ENCODE assay signal across 8 mouse cellular contexts in genomic region chr9:42208463-42208862, GRCm38 (mm10). TPM values are rescaled to one million over a fixed set of nuclear protein-coding genes. Genes with fewer than 3 reads are reported as not detected.
DNase-seq lines count a peak whose midpoint lies in the region; ATAC-seq lines count a peak whose summit lies in the region.

No protein-coding gene starts in this region.

- H3K27me3 ChIP-seq in kidney, embryonic 14.5 days (ENCODE audit: control insufficient read depth, insufficient read depth, low read length), result no peaks in the 10 kb centered on the region

- H3K4me1 ChIP-seq in kidney, embryonic 14.5 days (ENCODE audit: control insufficient read depth, insufficient read depth, low read length), result peaks cover 11% of the 10 kb centered on the region; the same call in 1 of the 2 replicates

- no peak overlapping the region for H3K27ac ChIP-seq in kidney, embryonic 14.5 days (ENCODE audit: low read depth, low read length)

- H3K9ac ChIP-seq in kidney, embryonic 14.5 days (ENCODE audit: low read depth, low read length), result no peak overlapping the region

- peak; percentile 63 for DNase-seq in kidney, adult 11 months
- peak; percentile 75 for DNase-seq in cerebellum, adult 11-12 months
- DNase-seq in gastrocnemius, postnatal 10 days, result peak; percentile 42
- peak; percentile 22 for DNase-seq in layer of hippocampus, adult 9-11 months
- peak; percentile 50 for DNase-seq in retina, embryonic 14.5 days (ENCODE audit: low spot score)
- no peak for DNase-seq in urinary bladder, postnatal 10 days (ENCODE audit: low spot score)

- H3K9me3 ChIP-seq in kidney, embryonic 14.5 days (ENCODE audit: control insufficient read depth, low read length), result no peaks in the 10 kb centered on the region

- no peak overlapping the region for H3K4me3 ChIP-seq in kidney, embryonic 14.5 days (ENCODE audit: low read length)

- ATAC-seq in kidney, embryonic 14.5 days (ENCODE audit: low FRiP score, low TSS enrichment), result no peak
- ATAC-seq in CD4-positive, CD25-positive, alpha-beta regulatory T cell, adult 4 months, result peak; percentile 80

- H3K36me3 ChIP-seq in kidney, embryonic 14.5 days (ENCODE audit: control insufficient read depth, insufficient read depth, low read length), result no peaks in the 10 kb centered on the region

- no peak overlapping the region for H3K4me2 ChIP-seq in kidney, embryonic 14.5 days (replicated peaks; ENCODE audit: low read depth, low read length)

- 26% methylated on average over 5 of the region's 5 CpGs for WGBS in kidney, embryonic 14.5 days

RNA-seq across cellular contexts. Expression of gene Sc5d, which starts 55.6 kb away (rescaled TPM):
- 30.0 and 45.7 TPM in 2 replicates for polyA plus RNA-seq in kidney, embryonic 14.5 days (2014; fragmentation: Nextera tagmentation; extraction: Ambion mirVana)
- polyA plus RNA-seq in CD4-positive, CD25-positive, alpha-beta regulatory T cell, adult 4 months (2017; shearing (Covaris generic)), result 100 to 1,000 TPM in 1 of 2 experiments, 10 to 100 TPM in 1; 84.3 to 105 TPM
- total RNA-seq in gastrocnemius, postnatal 10 days (2021), result 10 to 100 TPM; 16.4 to 17.0 TPM
